Mouse (Mus musculus) mouse trophoblast stem cell (cell line): ENCODE results near the gene Ctrb1.

ENCODE experiments used
- in situ Hi-C, 2 experiments: fragments of 300-500 bp; cut with MseI, MboI; formaldehyde crosslinking; loops; 2 replicates in 1 of 2; 3 replicates in 1 of 2; pipeline ENCODE4 v1.15.1; 2025

The Ctrb1 gene

GRCm38 (mm10) chr8:111690960-111691445 lies at the start of gene Ctrb1:
Ctrb1 (minus strand) TSS chr8:111691010.
- in situ Hi-C loops: no loop called here

GRCm38 (mm10) chr8:111740301-111740711 lies 49.5 kb upstream of the Ctrb1 start:
- in situ Hi-C loops: no loop called here

GRCm38 (mm10) chr8:111739604-111740003 lies 48.8 kb upstream of the Ctrb1 start:
- in situ Hi-C loops: no loop called here

- in situ Hi-C loops: no loop called here
Observed at GRCm38 (mm10) chr8:111738867-111739266, 48.1 kb upstream of the Ctrb1 start.

- in situ Hi-C loops: no loop called here
Observed at GRCm38 (mm10) chr8:111736321-111736720, 45.5 kb upstream of the Ctrb1 start.

GRCm38 (mm10) chr8:111735791-111736190 lies 45.0 kb upstream of the Ctrb1 start:
- in situ Hi-C loops: no loop called here

GRCm38 (mm10) chr8:111735335-111735761 lies 44.5 kb upstream of the Ctrb1 start:
- in situ Hi-C loops: no loop called here

- in situ Hi-C loops: no loop called here
Observed at GRCm38 (mm10) chr8:111734244-111734960, 43.6 kb upstream of the Ctrb1 start.

- in situ Hi-C loops: no loop called here
Observed at GRCm38 (mm10) chr8:111733581-111734243, 42.9 kb upstream of the Ctrb1 start.

GRCm38 (mm10) chr8:111732406-111733085 lies 41.7 kb upstream of the Ctrb1 start:
- in situ Hi-C loops: no loop called here

GRCm38 (mm10) chr8:111732004-111732403 lies 41.2 kb upstream of the Ctrb1 start:
- in situ Hi-C loops: no loop called here

GRCm38 (mm10) chr8:111731231-111731977 lies 40.6 kb upstream of the Ctrb1 start:
- in situ Hi-C loops: no loop called here

GRCm38 (mm10) chr8:111729233-111730170 lies 38.7 kb upstream of the Ctrb1 start:
- in situ Hi-C loops: no loop called here

- in situ Hi-C loops: no loop called here
Observed at GRCm38 (mm10) chr8:111728481-111728880, 37.7 kb upstream of the Ctrb1 start.

- in situ Hi-C loops: no loop called here
Observed at GRCm38 (mm10) chr8:111727553-111727952, 36.7 kb upstream of the Ctrb1 start.

- in situ Hi-C loops: no loop called here
Observed at GRCm38 (mm10) chr8:111726102-111726900, 35.5 kb upstream of the Ctrb1 start.

- in situ Hi-C loops: no loop called here
Observed at GRCm38 (mm10) chr8:111725341-111725740, 34.5 kb upstream of the Ctrb1 start.

GRCm38 (mm10) chr8:111720115-111720544 lies 29.3 kb upstream of the Ctrb1 start:
- in situ Hi-C loops: no loop called here

- in situ Hi-C loops: no loop called here
Observed at GRCm38 (mm10) chr8:111718937-111719336, 28.1 kb upstream of the Ctrb1 start.

- in situ Hi-C loops: no loop called here
Observed at GRCm38 (mm10) chr8:111717866-111718265, 27.1 kb upstream of the Ctrb1 start.
